Mouse (Mus musculus): ENCODE measurements around the gene Rpp25.

The Rpp25 gene

GRCm38 (mm10) chr9:57521056-57521911, 17.5 kb downstream of the Rpp25 start, which contains the start of gene Cox5a:
TSS of gene Cox5a (plus strand) at chr9:57521274.
- peak; percentile 98 for DNase-seq (ENCODE audit: low spot score)

- no peak for DNase-seq (ENCODE audit: low spot score)
Measured at GRCm38 (mm10) chr9:57522114-57522860, 18.5 kb downstream of the Rpp25 start.

- no peak for DNase-seq (ENCODE audit: low spot score)
Measured at GRCm38 (mm10) chr9:57522861-57523246, 19.0 kb downstream of the Rpp25 start.

GRCm38 (mm10) chr9:57523754-57524153, 19.9 kb downstream of the Rpp25 start:
- DNase-seq (ENCODE audit: low spot score), result no peak

- DNase-seq (ENCODE audit: low spot score), result no peak
Measured at GRCm38 (mm10) chr9:57524439-57524838, 20.6 kb downstream of the Rpp25 start.

GRCm38 (mm10) chr9:57525516-57525915, 21.7 kb downstream of the Rpp25 start:
- no peak for DNase-seq (ENCODE audit: low spot score)

GRCm38 (mm10) chr9:57526435-57526834, 22.6 kb downstream of the Rpp25 start:
- DNase-seq (ENCODE audit: low spot score), result no peak

GRCm38 (mm10) chr9:57531946-57532345, 28.1 kb downstream of the Rpp25 start:
- DNase-seq (ENCODE audit: low spot score), result no peak

- DNase-seq (ENCODE audit: low spot score), result no peak
Measured at GRCm38 (mm10) chr9:57536362-57536761, 32.5 kb downstream of the Rpp25 start.

- peak; percentile 93 for DNase-seq (ENCODE audit: low spot score)
Measured at GRCm38 (mm10) chr9:57537044-57537727, 33.4 kb downstream of the Rpp25 start, which contains the start of gene Fam219b. TSS of gene Fam219b (plus strand) at chr9:57537528.

- peak; percentile 56 for DNase-seq (ENCODE audit: low spot score)
Measured at GRCm38 (mm10) chr9:57537728-57538181, 33.9 kb downstream of the Rpp25 start.

- no peak for DNase-seq (ENCODE audit: low spot score)
Measured at GRCm38 (mm10) chr9:57539550-57539949, 35.7 kb downstream of the Rpp25 start.

GRCm38 (mm10) chr9:57541312-57541711, 37.5 kb downstream of the Rpp25 start:
- DNase-seq (ENCODE audit: low spot score), result peak; percentile 63

- no peak for DNase-seq (ENCODE audit: low spot score)
Measured at GRCm38 (mm10) chr9:57543951-57544350, 40.1 kb downstream of the Rpp25 start.

GRCm38 (mm10) chr9:57547287-57547686, 43.5 kb downstream of the Rpp25 start:
- peak; percentile 79 for DNase-seq (ENCODE audit: low spot score)

GRCm38 (mm10) chr9:57547869-57548268, 44.0 kb downstream of the Rpp25 start:
- no peak for DNase-seq (ENCODE audit: low spot score)

- DNase-seq (ENCODE audit: low spot score), result no peak
Measured at GRCm38 (mm10) chr9:57549186-57549585, 45.4 kb downstream of the Rpp25 start.

GRCm38 (mm10) chr9:57550126-57550862, 46.5 kb downstream of the Rpp25 start:
- no peak for DNase-seq (ENCODE audit: low spot score)

GRCm38 (mm10) chr9:57552139-57552887, 48.5 kb downstream of the Rpp25 start, which contains the start of gene Mpi:
TSS of gene Mpi (minus strand) at chr9:57552763.
- DNase-seq (ENCODE audit: low spot score), result peak; percentile 82

GRCm38 (mm10) chr9:57553119-57553518, 49.3 kb downstream of the Rpp25 start:
- no peak for DNase-seq (ENCODE audit: low spot score)

- no peak for DNase-seq (ENCODE audit: low spot score)
Measured at GRCm38 (mm10) chr9:57554753-57555152, 50.9 kb downstream of the Rpp25 start.
